Mouse (Mus musculus) lung, postnatal 0 days (tissue): Measurements from ENCODE around the gene Cadm4. TPM values are rescaled to one million over a fixed set of nuclear protein-coding genes. Genes with fewer than 3 reads are reported as not detected.

Experiments
- ATAC-seq: fragments of 200-750 bp; cut with Nextera tagmentation; 2 replicates; pipeline ENCODE4 v1.8.0; 2017; ENCODE audit warnings: moderate library complexity
- DNase-seq: peaks from one replicate; pipeline ENCODE4 v3.0.0-alpha.2; 2016; ENCODE audit warnings: low spot score
- H3K27ac ChIP-seq: fragments of 300-500 bp; sonication (generic); 2 replicates; pipeline ENCODE4 v1.5.1; 2014; ENCODE audit warnings: antibody characterized with exemption, mild to moderate bottlenecking, low read length, mixed read lengths
- H3K27me3 ChIP-seq: fragments of 300-500 bp; sonication (generic); replicated peaks from 2 replicates; pipeline ENCODE4 v1.6.1; 2014; ENCODE audit warnings: low read length, mixed read lengths; ENCODE audit not compliant: insufficient read depth
- H3K36me3 ChIP-seq: fragments of 300-500 bp; sonication (generic); 2 replicates; pipeline ENCODE4 v1.6.1; 2014; ENCODE audit warnings: low read length, mixed read lengths; ENCODE audit not compliant: insufficient read depth
- H3K4me1 ChIP-seq: fragments of 300-500 bp; sonication (generic); 2 replicates; pipeline ENCODE4 v1.6.1; 2014; ENCODE audit warnings: antibody characterized with exemption, low read depth, low read length, mixed read lengths; ENCODE audit not compliant: insufficient read depth
- H3K4me2 ChIP-seq: fragments of 300-500 bp; sonication (generic); replicated peaks from 2 replicates; pipeline ENCODE4 v1.6.1; 2014; ENCODE audit warnings: low read depth, mild to moderate bottlenecking, low read length, moderate library complexity, mixed read lengths
- H3K4me3 ChIP-seq: fragments of 300-500 bp; sonication (generic); 2 replicates; pipeline ENCODE4 v1.5.1; 2014; ENCODE audit warnings: low read depth, low read length
- H3K9ac ChIP-seq: fragments of 300-500 bp; sonication (generic); replicated peaks from 2 replicates; pipeline ENCODE4 v1.6.1; 2014; ENCODE audit warnings: low read depth, mild to moderate bottlenecking
- H3K9me3 ChIP-seq: fragments of 300-500 bp; sonication (generic); 2 replicates; pipeline ENCODE4 v1.6.1; 2016; ENCODE audit warnings: low read length, mixed read lengths
- CTCF ChIP-seq: IDR thresholded peaks from 2 replicates; pipeline ENCODE4 v1.5.1; 2016; ENCODE audit warnings: antibody characterized with exemption, mild to moderate bottlenecking
- EP300 ChIP-seq: IDR thresholded peaks from 2 replicates; pipeline ENCODE4 v1.6.1; 2016; ENCODE audit warnings: antibody characterized with exemption, mild to moderate bottlenecking, control low read depth
- WGBS: fragments of 180-500 bp; shearing (Covaris S2); extraction: QIAGEN DNeasy Blood & Tissue Kit; methylation state at CpG from one replicate; pipeline ENCODE4 v1.1.7; 2014; 5-methylcytosine and 5-hydroxymethylcytosine counted together
- polyA plus RNA-seq: library from polyadenylated mRNA; unstranded; fragments of >200 nt; fragmentation: Nextera tagmentation; extraction: Ambion mirVana; gene quantifications from 2 replicates; pipeline ENCODE4 v1.2.1, GENCODE M21; 2015

Gene Cadm4
- polyA plus RNA-seq, 1 experiment from 2014 or later, result 1.7 TPM

- Histone ChIP-seq H3K4me3 (no peak overlapping the region), H3K4me2 (no peak overlapping the region), H3K36me3 (no peaks in the 10 kb centered on the region), H3K27ac (no peak overlapping the region), H3K9ac (no peak overlapping the region), H3K4me1 (peaks cover under 1% of the 10 kb centered on the region; the same call in 1 of the 2 replicates), H3K9me3 (no peaks in the 10 kb centered on the region), H3K27me3 (peaks cover under 1% of the 10 kb centered on the region; the same call in 1 of the 2 replicates)
- TF ChIP-seq CTCF (no peak), EP300 (no peak)
- 53% methylated on average over 9 of the region's 9 CpGs for WGBS
- no peak for ATAC-seq
- no peak for DNase-seq
Measured at GRCm38 (mm10) chr7:24486654-24487130, 4.9 kb downstream of the Cadm4 start.

- no peaks in the 10 kb centered on the region for H3K36me3 ChIP-seq
- H3K4me2 ChIP-seq, result no peak overlapping the region
- no peak for TF ChIP-seq CTCF
- TF ChIP-seq EP300, result no peak
- no peak overlapping the region for H3K27ac ChIP-seq
- 39% methylated on average over 3 of the region's 3 CpGs for WGBS
- H3K27me3 ChIP-seq, result no peaks in the 10 kb centered on the region
- no peak overlapping the region for H3K9ac ChIP-seq
- H3K4me3 ChIP-seq, result no peak overlapping the region
- no peaks in the 10 kb centered on the region for H3K4me1 ChIP-seq
- DNase-seq, result no peak
- H3K9me3 ChIP-seq, result no peaks in the 10 kb centered on the region
- ATAC-seq, result no peak
Measured at GRCm38 (mm10) chr7:24487403-24487802, 5.6 kb downstream of the Cadm4 start.

DNA sequence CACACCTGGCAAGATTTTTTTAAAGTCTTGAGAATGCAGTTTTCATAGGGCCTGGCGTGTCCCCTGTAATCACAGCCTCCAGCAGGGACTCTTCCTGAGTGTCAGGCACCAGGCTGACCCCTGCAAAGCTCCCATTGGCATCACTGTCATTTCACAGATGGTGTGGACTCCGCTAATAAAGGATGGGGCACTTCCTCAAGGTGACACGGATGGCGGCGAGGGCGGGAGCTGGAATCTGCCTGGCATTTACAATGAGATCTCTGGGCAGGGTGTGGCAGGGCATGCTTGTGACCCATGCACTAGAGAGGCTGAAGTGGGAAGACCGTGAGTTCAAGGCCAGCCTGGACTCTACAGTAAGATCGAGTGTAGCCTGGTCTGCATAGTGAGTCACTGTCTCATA lies 6.5 kb downstream of the Cadm4 start:
- H3K4me2 ChIP-seq, result no peak overlapping the region

DNA sequence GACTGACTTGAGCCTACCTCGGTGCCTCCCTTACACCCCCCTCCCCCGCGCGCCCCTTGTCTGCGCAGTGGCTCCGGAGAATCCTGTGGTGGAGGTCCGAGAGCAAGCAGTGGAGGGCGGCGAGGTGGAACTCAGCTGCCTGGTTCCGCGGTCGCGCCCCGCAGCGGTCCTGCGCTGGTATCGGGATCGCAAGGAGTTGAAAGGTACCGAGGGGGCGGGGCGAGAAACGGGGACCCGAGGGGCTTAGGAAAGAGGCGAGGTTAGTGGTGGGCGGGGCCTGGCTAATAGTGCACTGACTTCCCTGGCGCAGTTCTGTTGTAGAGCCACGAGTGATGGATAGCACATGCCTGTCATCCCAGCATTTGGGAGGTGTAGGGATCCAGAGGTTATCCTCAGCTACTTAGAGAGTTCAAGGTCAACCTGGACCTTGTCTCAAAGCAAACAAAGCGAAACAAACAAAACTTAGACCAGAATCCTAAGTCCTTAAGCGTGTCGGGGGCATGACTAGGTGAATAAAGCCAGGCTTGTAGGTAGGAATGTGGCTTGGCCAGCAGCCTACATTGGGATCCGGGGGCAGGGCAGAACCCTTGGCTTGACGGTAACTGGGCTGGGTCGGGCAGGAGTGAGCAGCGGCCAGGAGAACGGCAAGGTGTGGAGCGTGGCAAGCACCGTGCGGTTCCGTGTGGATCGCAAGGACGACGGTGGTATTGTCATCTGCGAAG lies 18.2 kb downstream of the Cadm4 start:
- no peak for DNase-seq

More for the DNA sequence above, 6.5 kb downstream of the Cadm4 start:
- no peaks in the 10 kb centered on the region for H3K9me3 ChIP-seq
- no peaks in the 10 kb centered on the region for H3K4me1 ChIP-seq
- DNase-seq, result no peak
- no peaks in the 10 kb centered on the region for H3K27me3 ChIP-seq
- no peak overlapping the region for H3K27ac ChIP-seq
- ATAC-seq, result no peak
- no peaks in the 10 kb centered on the region for H3K36me3 ChIP-seq
- H3K4me3 ChIP-seq, result no peak overlapping the region
- WGBS, result 81% methylated on average over 8 of the region's 8 CpGs
- no peak overlapping the region for H3K9ac ChIP-seq
- TF ChIP-seq EP300, result no peak
- TF ChIP-seq CTCF, result no peak

DNA sequence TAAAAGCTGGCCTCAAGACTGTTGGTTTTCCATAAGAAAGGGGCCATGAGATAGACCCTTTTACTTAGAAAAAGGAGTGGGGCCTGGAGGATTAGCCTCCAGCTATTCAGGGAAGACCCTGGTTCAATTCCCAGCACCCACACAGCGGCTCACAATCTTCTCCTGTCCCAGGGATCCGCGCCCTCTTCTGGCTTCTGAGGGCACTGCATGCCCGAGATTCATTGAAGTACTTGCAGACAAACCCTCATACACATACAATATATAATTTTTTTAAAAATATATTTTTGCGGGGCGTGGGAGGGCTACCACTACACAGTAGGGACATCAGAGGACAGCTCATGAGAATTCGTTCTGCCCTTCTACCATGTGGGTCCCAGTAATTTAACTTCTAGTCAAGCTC lies 19.1 kb downstream of the Cadm4 start:
- Histone ChIP-seq H3K36me3 (no peaks in the 10 kb centered on the region), H3K4me2 (no peak overlapping the region), H3K27ac (no peak overlapping the region), H3K27me3 (peaks cover 19% of the 10 kb centered on the region), H3K4me1 (no peaks in the 10 kb centered on the region), H3K9ac (no peak overlapping the region), H3K9me3 (0 out of 2 replicates have a peak, but pooled peaks cover 2% of the 10 kb centered on the region), H3K4me3 (no peak overlapping the region)
- TF ChIP-seq EP300 (no peak), CTCF (peak; percentile 53)
- ATAC-seq, result no peak
- DNase-seq, result no peak
- 34% methylated on average over 7 of the region's 7 CpGs for WGBS

More for the DNA sequence above, 18.2 kb downstream of the Cadm4 start:
- peaks cover 19% of the 10 kb centered on the region for H3K27me3 ChIP-seq
- H3K9ac ChIP-seq, result no peak overlapping the region
- ATAC-seq, result peak; percentile 53
- H3K36me3 ChIP-seq, result no peaks in the 10 kb centered on the region
- no peaks in the 10 kb centered on the region for H3K4me1 ChIP-seq
- TF ChIP-seq CTCF, result no peak
- TF ChIP-seq EP300, result no peak
- H3K27ac ChIP-seq, result no peak overlapping the region
- 0 out of 2 replicates have a peak, but pooled peaks cover 2% of the 10 kb centered on the region for H3K9me3 ChIP-seq
- WGBS, result 10% methylated on average over 43 of the region's 43 CpGs
- H3K4me3 ChIP-seq, result no peak overlapping the region
- H3K4me2 ChIP-seq, result peak overlapping the region; percentile 49

DNA sequence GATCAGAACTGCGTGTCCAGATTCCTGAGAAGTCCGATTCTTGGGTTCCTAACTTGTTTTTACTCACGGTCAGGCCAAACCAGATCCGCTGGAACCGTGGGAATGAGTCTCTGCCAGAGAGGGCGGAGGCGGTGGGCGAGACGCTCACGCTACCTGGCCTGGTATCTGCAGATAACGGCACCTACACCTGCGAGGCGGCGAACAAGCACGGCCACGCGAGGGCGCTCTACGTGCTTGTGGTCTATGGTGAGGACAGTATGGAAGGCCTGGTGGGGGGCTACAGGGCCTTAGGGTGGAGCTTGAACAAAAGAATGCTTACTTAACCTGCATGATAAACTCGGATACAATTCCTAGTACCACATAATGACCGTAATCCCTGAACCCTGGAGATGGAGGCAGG lies 19.7 kb downstream of the Cadm4 start:
- Histone ChIP-seq H3K4me1 (peaks cover 1% of the 10 kb centered on the region; the same call in 1 of the 2 replicates), H3K27me3 (peaks cover 19% of the 10 kb centered on the region), H3K4me2 (no peak overlapping the region), H3K9me3 (0 out of 2 replicates have a peak, but pooled peaks cover 2% of the 10 kb centered on the region), H3K9ac (no peak overlapping the region), H3K4me3 (no peak overlapping the region), H3K27ac (no peak overlapping the region), H3K36me3 (no peaks in the 10 kb centered on the region)
- TF ChIP-seq CTCF (peak; percentile 60), EP300 (no peak)
- DNase-seq (no peak), ATAC-seq (no peak)
- 39% methylated on average over 21 of the region's 21 CpGs for WGBS
